12 mouse cellular contexts compared by ENCODE assay signal in the genomic region with DNA sequence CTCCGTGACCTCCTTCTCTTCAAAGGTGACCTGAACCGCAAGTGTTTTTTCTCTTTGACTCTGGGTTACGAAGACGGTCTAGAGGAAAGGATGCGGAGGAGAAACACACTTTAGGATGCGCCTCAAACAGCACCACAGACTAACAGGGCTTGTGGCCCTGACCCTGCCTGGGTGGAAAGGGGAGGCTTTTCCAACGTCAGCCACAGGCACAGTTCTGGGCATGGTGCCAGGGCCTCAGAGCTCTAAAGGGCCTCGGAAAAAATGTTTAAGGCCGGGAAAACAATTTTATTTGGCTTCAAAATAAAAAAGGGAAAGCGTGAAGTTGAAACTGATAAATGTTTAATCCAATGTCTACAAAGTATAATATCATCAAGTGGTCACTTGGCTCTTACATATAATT.
A peak's percentile ranks its signal among the peaks of the same experiment; 100 is the strongest.
DNase-seq lines count a peak whose midpoint lies in the region; ATAC-seq lines count a peak whose summit lies in the region.
"Had no signal": no experiment of that assay in that cellular context is flagged by ENCODE, and none has a peak within 500 bp of the region (broad histone marks: within the 10 kb centered on the region; RNA-seq: fewer than 3 reads in every experiment).

No protein-coding gene starts in this region.

- WGBS in kidney, embryonic 15.5 days, result 41% methylated on average over 10 of the region's 10 CpGs
- WGBS in lung, embryonic 16.5 days, result 25% methylated on average over 10 of the region's 10 CpGs

- H3K36me3 ChIP-seq in kidney, embryonic 15.5 days, result no peaks in the 10 kb centered on the region
- H3K36me3 ChIP-seq in lung, embryonic 16.5 days (ENCODE audit: control insufficient read depth, insufficient read depth, low read length), result no peaks in the 10 kb centered on the region
- H3K36me3 ChIP-seq: embryonic facial prominence, embryonic 12.5 days; G1E; limb, embryonic 15.5 days had no signal

- H3K27me3 ChIP-seq in kidney, embryonic 15.5 days, result peaks cover 7% of the 10 kb centered on the region; the same call in 1 of the 2 replicates
- H3K27me3 ChIP-seq in lung, embryonic 16.5 days (ENCODE audit: control insufficient read depth, insufficient read depth, low read depth, low read length), result peaks cover 2% of the 10 kb centered on the region; the same call in 1 of the 2 replicates

- H3K27ac ChIP-seq in kidney, embryonic 15.5 days, result no peak overlapping the region
- no peak overlapping the region for H3K27ac ChIP-seq in lung, embryonic 16.5 days (ENCODE audit: low read length)
- H3K27ac ChIP-seq: embryonic facial prominence, embryonic 12.5 days; limb, embryonic 15.5 days had no signal

- DNase-seq in kidney, adult 11 months, result peak; percentile 34
- peak; percentile 86 for DNase-seq in adrenal gland, adult 2 months
- peak; percentile 39 for DNase-seq in brain, adult 2 months (ENCODE audit: low read depth, low spot score)
- no peak for DNase-seq in T-cell, adult 2 months (ENCODE audit: low spot score)
- no peak for DNase-seq in thymus, postnatal 10 days (ENCODE audit: low spot score in 2 of 2)
- DNase-seq: thymus, postnatal 36 days had no signal

- no peak for ATAC-seq in kidney, embryonic 15.5 days (replicated peaks; ENCODE audit: low FRiP score)
- peak; percentile 64; the same call in 1 of the 2 replicates for ATAC-seq in lung, embryonic 16.5 days (ENCODE audit: low read depth)
- ATAC-seq: midbrain, embryonic 16.5 days had no signal

- no peak overlapping the region for H3K4me2 ChIP-seq in kidney, embryonic 15.5 days
- H3K4me2 ChIP-seq in lung, embryonic 16.5 days (ENCODE audit: low read depth, low read length), result no peak overlapping the region
- H3K4me2 ChIP-seq: embryonic facial prominence, embryonic 12.5 days; limb, embryonic 15.5 days had no signal

- no peak overlapping the region for H3K4me3 ChIP-seq in kidney, embryonic 15.5 days (replicated peaks)
- H3K4me3 ChIP-seq in lung, embryonic 16.5 days (ENCODE audit: low read length), result no peak overlapping the region
- H3K4me3 ChIP-seq: embryonic facial prominence, embryonic 12.5 days; limb, embryonic 15.5 days had no signal

- no peak overlapping the region for H3K9ac ChIP-seq in kidney, embryonic 15.5 days
- H3K9ac ChIP-seq in lung, embryonic 16.5 days (ENCODE audit: low read length), result no peak overlapping the region
- H3K9ac ChIP-seq: embryonic facial prominence, embryonic 12.5 days; limb, embryonic 15.5 days had no signal

- peaks cover 18% of the 10 kb centered on the region; the same call in 1 of the 2 replicates for H3K4me1 ChIP-seq in kidney, embryonic 15.5 days
- peaks cover 8% of the 10 kb centered on the region; the same call in 1 of the 2 replicates for H3K4me1 ChIP-seq in lung, embryonic 16.5 days (replicated peaks; ENCODE audit: control insufficient read depth, insufficient read depth, low read length)

- no peaks in the 10 kb centered on the region for H3K9me3 ChIP-seq in kidney, embryonic 15.5 days (replicated peaks)
- no peaks in the 10 kb centered on the region for H3K9me3 ChIP-seq in lung, embryonic 16.5 days (ENCODE audit: control insufficient read depth, low read length)
- H3K9me3 ChIP-seq: embryonic facial prominence, embryonic 12.5 days; G1E; limb, embryonic 15.5 days had no signal

Comparison
In these comparisons a context has a peak if more than half of its experiments do, and no peak if none do; other contexts are left out.
1. DNase-seq: peak in kidney, adult 11 months (single experiment), adrenal gland, adult 2 months (single experiment) and brain, adult 2 months (single experiment); none in T-cell, adult 2 months (single experiment) and thymus, postnatal 10 days (0 of 2).